Mouse (Mus musculus) CH12.LX (cell line): ENCODE measurements around the gene Stard5. TPM values are rescaled to one million over a fixed set of nuclear protein-coding genes. Genes with fewer than 3 reads are reported as not detected.

Experiments
- DNase-seq: peaks from one replicate; pipeline ENCODE4 v3.0.0-alpha.2; 2013; ENCODE audit errors: extremely low read depth
- H3K27ac ChIP-seq: 2 replicates; pipeline ENCODE4 v1.5.1; 2012; ENCODE audit warnings: low read depth, mild to moderate bottlenecking, control low read depth, moderate library complexity; ENCODE audit not compliant: insufficient read depth
- H3K27me3 ChIP-seq: replicated peaks from 2 replicates; pipeline ENCODE3; 2012; ENCODE audit warnings: inconsistent platforms
- H3K36me3 ChIP-seq, 2 experiments: replicated peaks in 1 of 2; 2 replicates each; pipeline versions ENCODE3 to v1.6.1; 2012; ENCODE audit warnings: inconsistent platforms in 1 of 2, low read length in 1 of 2, mild to moderate bottlenecking in 1 of 2, mixed read lengths in 1 of 2, moderate library complexity in 1 of 2; ENCODE audit not compliant: control insufficient read depth in 1 of 2, insufficient read depth in 1 of 2
- H3K4me1 ChIP-seq, 2 experiments: 2 replicates each; pipeline ENCODE4 v1.6.1; 2012; ENCODE audit warnings: inconsistent platforms in 1 of 2, moderate library complexity in 1 of 2; ENCODE audit not compliant: insufficient read depth in 2 of 2, control insufficient read depth in 1 of 2
- H3K4me2 ChIP-seq: 2 replicates; pipeline ENCODE4 v1.6.1; 2012; ENCODE audit warnings: low read depth, mild to moderate bottlenecking, control low read depth; ENCODE audit not compliant: poor library complexity, insufficient read depth, severe bottlenecking
- H3K4me3 ChIP-seq, 3 experiments: fragments of 150-350 bp in 1 of 3; sonication (generic) in 1 of 3; replicated peaks in 1 of 3; 2 replicates each; pipeline versions ENCODE3 to v1.5.1; 2011 to 2012; ENCODE audit warnings: low read depth in 2 of 3, low read length in 2 of 3, mild to moderate bottlenecking in 2 of 3, moderate library complexity in 2 of 3, control low read depth in 1 of 3, improper control_type of control experiment in 1 of 3, inconsistent platforms in 1 of 3, mixed read lengths in 1 of 3; ENCODE audit not compliant: poor library complexity in 1 of 3
- H3K79me2 ChIP-seq: replicated peaks from 2 replicates; pipeline ENCODE4 v1.6.1; 2012; ENCODE audit warnings: mild to moderate bottlenecking, moderate library complexity; ENCODE audit not compliant: control insufficient read depth, poor library complexity, insufficient read depth, severe bottlenecking; ENCODE audit errors: extremely low read depth
- H3K9ac ChIP-seq: 2 replicates; pipeline ENCODE4 v1.6.1; 2012; ENCODE audit warnings: low read depth, mild to moderate bottlenecking, control low read depth, moderate library complexity; ENCODE audit not compliant: insufficient read depth
- H3K9me3 ChIP-seq: replicated peaks from 2 replicates; pipeline ENCODE3; 2012; ENCODE audit warnings: low read length, inconsistent platforms, mixed read lengths
- BHLHE40 ChIP-seq: IDR thresholded peaks from 2 replicates; pipeline ENCODE4 v1.6.1; 2011; ENCODE audit warnings: mild to moderate bottlenecking, low read depth, low read length, improper control_type of control experiment
- CHD1 ChIP-seq: IDR thresholded peaks from 2 replicates; pipeline ENCODE4 v1.6.1; 2012; ENCODE audit warnings: low read depth, low read length, improper control_type of control experiment, inconsistent platforms
- CHD2 ChIP-seq: IDR thresholded peaks from 2 replicates; pipeline ENCODE4 v1.6.1; 2011; ENCODE audit warnings: low read length, improper control_type of control experiment
- E2F4 ChIP-seq: IDR thresholded peaks from 2 replicates; pipeline ENCODE4 v1.6.1; 2011; ENCODE audit warnings: low read depth, low read length, improper control_type of control experiment; ENCODE audit not compliant: insufficient replicate concordance
- ELF1 ChIP-seq: IDR thresholded peaks from 2 replicates; pipeline ENCODE4 v1.6.1; 2014; ENCODE audit warnings: low read depth, mild to moderate bottlenecking, inconsistent platforms, low read length, improper control_type of control experiment
- IRF4 ChIP-seq: IDR thresholded peaks from 2 replicates; pipeline ENCODE4 v1.6.1; 2014; ENCODE audit warnings: low read depth, mild to moderate bottlenecking, inconsistent platforms, low read length, improper control_type of control experiment
- JUN ChIP-seq: IDR thresholded peaks from 2 replicates; pipeline ENCODE4 v1.6.1; 2011; ENCODE audit warnings: low read depth, mild to moderate bottlenecking, low read length, improper control_type of control experiment, moderate library complexity; ENCODE audit not compliant: insufficient read depth
- MEF2A ChIP-seq: IDR thresholded peaks from 2 replicates; pipeline ENCODE4 v1.6.1; 2014; ENCODE audit warnings: low read depth, mild to moderate bottlenecking, inconsistent platforms, low read length, improper control_type of control experiment, borderline replicate concordance
- MXI1 ChIP-seq: IDR thresholded peaks from 2 replicates; pipeline ENCODE4 v1.6.1; 2011; ENCODE audit warnings: mild to moderate bottlenecking, low read depth, low read length, improper control_type of control experiment
- NRF1 ChIP-seq: IDR thresholded peaks from 2 replicates; pipeline ENCODE4 v1.6.1; 2014; ENCODE audit warnings: low read depth, mild to moderate bottlenecking, inconsistent platforms, low read length, improper control_type of control experiment, moderate library complexity
- POLR2A ChIP-seq: IDR thresholded peaks from 2 replicates; pipeline ENCODE4 v1.6.1; 2011; ENCODE audit warnings: low read depth, mild to moderate bottlenecking, improper control_type of control experiment, low read length
- RAD21 ChIP-seq: IDR thresholded peaks from 2 replicates; pipeline ENCODE4 v1.6.1; 2011; ENCODE audit warnings: low read depth, mild to moderate bottlenecking, low read length, improper control_type of control experiment, moderate library complexity
- SIN3A ChIP-seq: IDR thresholded peaks from 2 replicates; pipeline ENCODE4 v1.6.1; 2012; ENCODE audit warnings: low read length, improper control_type of control experiment, inconsistent platforms
- UBTF ChIP-seq: IDR thresholded peaks from 2 replicates; pipeline ENCODE4 v1.6.1; 2012; ENCODE audit warnings: low read depth, mild to moderate bottlenecking, inconsistent platforms, low read length, improper control_type of control experiment, moderate library complexity
- ZC3H11A ChIP-seq: IDR thresholded peaks from 2 replicates; pipeline ENCODE4 v1.6.1; 2012; ENCODE audit warnings: low read depth, mild to moderate bottlenecking, inconsistent platforms, low read length, improper control_type of control experiment
- ZKSCAN1 ChIP-seq: IDR thresholded peaks from 2 replicates; pipeline ENCODE4 v1.6.1; 2012; ENCODE audit warnings: low read depth, inconsistent platforms, low read length, improper control_type of control experiment, borderline replicate concordance
- ZMIZ1 ChIP-seq: IDR thresholded peaks from 2 replicates; pipeline ENCODE4 v1.6.1; 2012; ENCODE audit warnings: low read depth, mild to moderate bottlenecking, inconsistent platforms, low read length, improper control_type of control experiment
- ZNF384 ChIP-seq: IDR thresholded peaks from 2 replicates; pipeline ENCODE4 v1.6.1; 2012; ENCODE audit warnings: low read depth, low read length, improper control_type of control experiment, inconsistent platforms
- dilution Hi-C: fragments of 300-500 bp; cut with MboI; formaldehyde crosslinking; loops from 2 replicates; pipeline ENCODE4 v1.14.3; 2020; ENCODE audit warnings: low sequenced_read_pairs; ENCODE audit not compliant: extremely low pct_unique_long_range_greater_than_20kb, extremely low pct_ligation_motif_present
- in situ Hi-C: fragments of 300-500 bp; cut with MboI; formaldehyde crosslinking; loops from 3 replicates; pipeline ENCODE4 v1.14.3; 2019; ENCODE audit warnings: low sequenced_read_pairs, low pct_ligation_motif_present, low pct_unique_long_range_greater_than_20kb, mixed read lengths
- polyA plus RNA-seq: library from polyadenylated mRNA; unstranded; fragments of >175 nt; gene quantifications from 2 replicates; pipeline ENCODE4 v1.2.1, GENCODE M21; 2012; ENCODE audit warnings: low read depth; ENCODE audit not compliant: insufficient read length
- total RNA-seq, 2 experiments: library from RNA; depleted of rRNA; stranded (reverse); fragments of 300-350 nt in 1 of 2; fragments of >200 nt in 1 of 2; gene quantifications; 2 replicates each; pipeline ENCODE4 v1.2.3; 2012 to 2014

Gene Stard5
- total and polyA plus RNA-seq, 3 experiments: 31.7 to 44.9 (median 33.1) TPM

- H3K4me2 ChIP-seq: no peak overlapping the region
- H3K9me3 ChIP-seq: no peaks in the 10 kb centered on the region
- H3K27ac ChIP-seq: no peak overlapping the region
- TF ChIP-seq POLR2A: no peak
- TF ChIP-seq UBTF: no peak
- TF ChIP-seq SIN3A: no peak
- TF ChIP-seq ELF1: no peak
- TF ChIP-seq ZNF384: no peak
- TF ChIP-seq ZC3H11A: no peak
- no peak for TF ChIP-seq BHLHE40
- no peak for TF ChIP-seq CHD1
- no peak for TF ChIP-seq NRF1
- TF ChIP-seq MEF2A: no peak
- no peak for TF ChIP-seq JUN
- TF ChIP-seq IRF4: no peak
- TF ChIP-seq, all 38 proteins: peak for 0
- peaks cover 5% of the 10 kb centered on the region; the same call in 1 of the 2 replicates for H3K79me2 ChIP-seq
- in situ Hi-C loops (no loop called here), dilution Hi-C loops (no loop called here)
- peaks cover 2 to 28% of the 10 kb centered on the region in 2 experiments; a peak in 3 of 4 replicates for H3K4me1 ChIP-seq
- H3K36me3 ChIP-seq: peaks cover 8 to 45% of the 10 kb centered on the region in 2 experiments
- no peak overlapping the region for H3K9ac ChIP-seq
- no peaks in the 10 kb centered on the region for H3K27me3 ChIP-seq
- no peak for DNase-seq
- no peak overlapping the region for H3K4me3 ChIP-seq
Measured at GRCm38 (mm10) chr7:83627369-83627768, 4.4 kb upstream of the Stard5 start.

DNA sequence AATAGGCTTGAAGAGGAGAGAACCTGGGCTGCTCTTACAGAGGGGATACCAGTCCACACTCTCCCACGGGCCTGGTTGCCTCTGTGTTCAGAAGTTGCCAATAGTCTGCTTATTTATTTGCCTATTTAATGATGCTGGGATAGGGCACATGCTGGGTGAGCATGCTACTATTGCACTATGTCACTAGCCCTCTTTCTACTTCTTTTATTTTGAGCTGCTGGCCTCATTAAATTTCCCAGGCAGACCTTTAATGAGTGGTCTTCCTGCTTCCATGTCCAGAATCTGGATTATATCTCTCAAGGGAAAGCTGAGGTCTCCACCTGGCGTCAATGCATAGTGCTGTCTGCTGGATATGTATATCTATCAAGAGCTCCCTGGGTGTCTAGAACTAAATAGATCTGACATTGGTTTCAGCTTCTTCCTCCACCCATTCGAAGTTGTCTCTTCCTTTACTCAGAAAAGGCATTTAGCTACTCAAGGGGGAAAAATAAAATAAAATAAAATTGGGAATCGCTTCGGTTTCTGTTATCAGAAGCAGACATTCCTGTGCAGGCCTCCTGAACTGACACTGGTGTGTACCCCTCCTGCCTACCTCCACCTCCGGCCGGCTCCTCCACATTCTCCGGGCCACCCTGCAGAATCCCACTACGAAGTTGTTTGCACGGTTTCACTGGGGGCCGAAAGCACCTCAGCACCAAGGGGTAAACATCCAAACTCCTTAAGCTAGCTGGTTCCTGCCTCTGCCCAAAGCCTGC is 509 bp upstream of the Stard5 start:
- Histone ChIP-seq H3K4me2 (peak overlapping the region; percentile 67), H3K9me3 (no peaks in the 10 kb centered on the region), H3K9ac (peak overlapping the region; percentile 36), H3K27ac (no peak overlapping the region), H3K36me3 (peaks cover 18 to 39% of the 10 kb centered on the region in 2 experiments), H3K27me3 (no peaks in the 10 kb centered on the region), H3K4me1 (peaks cover 6 to 58% of the 10 kb centered on the region in 2 experiments; a peak in 3 of 4 replicates), H3K79me2 (peaks cover 30% of the 10 kb centered on the region), H3K4me3 (peak overlapping the region; percentile 47 to 94 (median 82))
- no peak for DNase-seq
- no peak for TF ChIP-seq MXI1
- TF ChIP-seq ZKSCAN1: no peak
- TF ChIP-seq JUN: no peak
- TF ChIP-seq ZMIZ1: no peak
- TF ChIP-seq CHD2: no peak
- no peak for TF ChIP-seq RAD21
- no peak for TF ChIP-seq E2F4
- dilution Hi-C loops (no loop called here), in situ Hi-C loops (no loop called here)
